Mouse (Mus musculus) brain, embryonic 14.5 days (tissue): ENCODE data around the gene Tmem221. TPM values are rescaled to one million over a fixed set of nuclear protein-coding genes. Genes with fewer than 3 reads are reported as not detected.

Experiments used
- DNase-seq: peaks from one replicate; pipeline ENCODE4 v3.0.0-alpha.2; 2011; ENCODE audit warnings: low read depth
- CTCF ChIP-seq: fragments of 200-500 bp; IDR thresholded peaks from 2 replicates; pipeline ENCODE4 v1.5.1; 2012; ENCODE audit warnings: inconsistent platforms, mild to moderate bottlenecking, moderate library complexity, borderline replicate concordance; ENCODE audit not compliant: insufficient read depth, insufficient read length; ENCODE audit errors: extremely low read depth
- POLR2A ChIP-seq: fragments of 200-500 bp; IDR thresholded peaks from 2 replicates; pipeline ENCODE4 v1.6.1; 2012; ENCODE audit warnings: mild to moderate bottlenecking, inconsistent platforms, borderline replicate concordance; ENCODE audit not compliant: poor library complexity, insufficient read depth, insufficient read length, severe bottlenecking; ENCODE audit errors: extremely low read depth
- polyA plus RNA-seq: library from polyadenylated mRNA; depleted of rRNA; stranded (reverse); fragments of >200 nt; gene quantifications from 2 replicates; pipeline ENCODE4 v1.2.3, GENCODE M21; 2012

Tmem221 gene
- polyA plus RNA-seq, 1 experiment = 0.07 TPM

DNA sequence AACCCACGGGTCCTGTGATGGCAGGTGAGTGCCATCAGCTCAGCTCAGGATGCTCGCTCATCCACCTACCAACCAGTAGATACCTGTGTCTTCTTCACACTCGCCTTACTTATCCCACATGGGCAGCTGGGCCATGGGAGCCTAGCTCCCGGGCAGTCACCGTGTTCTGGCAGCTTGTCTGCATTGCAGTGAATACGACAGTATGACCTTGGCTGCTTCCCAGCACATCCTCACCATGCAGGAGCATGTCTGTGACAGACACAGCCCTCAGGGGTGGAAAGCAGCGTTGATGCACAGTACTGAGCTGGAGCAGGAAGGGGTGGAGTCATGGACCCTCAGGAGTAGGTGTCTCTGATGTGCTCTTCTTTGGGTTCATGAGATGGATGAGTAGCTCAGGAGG lies 15.8 kb upstream of the Tmem221 start:
- no peak for TF ChIP-seq CTCF
- no peak for TF ChIP-seq POLR2A
- DNase-seq = no peak

DNA sequence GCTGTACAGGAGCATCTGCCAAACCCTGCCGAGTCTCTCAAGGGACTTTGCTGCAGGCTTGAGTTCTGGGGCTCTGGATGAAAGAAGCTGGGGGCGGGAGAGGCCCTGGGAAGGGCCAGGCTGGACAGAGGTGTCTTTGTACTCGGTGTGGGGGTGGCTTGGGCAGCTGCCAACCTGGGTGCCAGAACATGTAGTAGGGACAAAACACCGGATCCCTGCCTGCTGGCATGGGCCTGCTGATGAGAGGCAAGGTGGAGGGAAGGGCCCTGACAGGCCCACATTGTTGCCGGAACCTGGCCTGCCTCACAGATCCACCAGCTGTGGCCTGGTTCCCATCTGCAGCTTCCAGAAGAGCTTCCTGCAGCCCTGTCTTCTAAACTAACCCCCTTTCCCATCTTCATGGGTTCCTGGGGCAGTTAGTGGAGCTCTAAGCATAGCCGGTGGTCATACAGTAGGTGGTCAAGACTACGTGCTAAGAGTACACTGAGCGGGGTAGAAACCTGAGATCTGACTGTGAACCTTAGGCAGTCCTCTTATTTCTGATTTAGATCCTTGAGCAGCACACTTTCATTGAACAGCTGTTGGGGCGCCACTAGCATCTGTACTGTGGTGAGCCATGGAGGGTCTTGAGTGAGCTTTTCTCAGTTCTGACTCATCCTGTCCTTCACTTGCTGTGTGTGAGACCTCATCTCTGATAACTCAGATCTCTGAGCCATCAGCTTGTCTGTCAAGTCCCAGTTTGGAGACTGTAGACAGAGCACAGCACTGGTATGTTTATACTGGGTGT lies 14.4 kb upstream of the Tmem221 start:
- TF ChIP-seq POLR2A (no peak), CTCF (no peak)
- peak; percentile 95 for DNase-seq

DNA sequence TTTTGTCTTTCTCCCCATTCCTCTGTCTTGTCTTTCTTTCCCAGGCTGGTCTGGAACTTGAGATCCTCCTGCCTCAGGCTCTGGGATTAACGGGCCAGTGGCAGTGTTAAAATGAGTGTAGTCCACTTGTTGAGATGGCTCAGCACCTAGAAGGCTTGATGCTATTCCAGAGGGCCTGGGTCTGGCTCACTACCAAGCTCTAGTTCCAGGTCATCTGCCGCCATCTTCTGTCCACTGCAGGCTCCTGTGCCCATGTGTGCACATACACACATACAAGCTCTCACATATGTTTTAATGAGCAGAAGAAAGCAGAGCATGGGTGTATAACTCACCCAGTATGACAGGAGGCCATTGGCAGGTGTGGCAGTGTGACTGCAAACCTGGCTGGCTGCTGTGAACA lies 13.4 kb upstream of the Tmem221 start:
- DNase-seq = peak; percentile 31
- TF ChIP-seq CTCF (no peak), POLR2A (no peak)

DNA sequence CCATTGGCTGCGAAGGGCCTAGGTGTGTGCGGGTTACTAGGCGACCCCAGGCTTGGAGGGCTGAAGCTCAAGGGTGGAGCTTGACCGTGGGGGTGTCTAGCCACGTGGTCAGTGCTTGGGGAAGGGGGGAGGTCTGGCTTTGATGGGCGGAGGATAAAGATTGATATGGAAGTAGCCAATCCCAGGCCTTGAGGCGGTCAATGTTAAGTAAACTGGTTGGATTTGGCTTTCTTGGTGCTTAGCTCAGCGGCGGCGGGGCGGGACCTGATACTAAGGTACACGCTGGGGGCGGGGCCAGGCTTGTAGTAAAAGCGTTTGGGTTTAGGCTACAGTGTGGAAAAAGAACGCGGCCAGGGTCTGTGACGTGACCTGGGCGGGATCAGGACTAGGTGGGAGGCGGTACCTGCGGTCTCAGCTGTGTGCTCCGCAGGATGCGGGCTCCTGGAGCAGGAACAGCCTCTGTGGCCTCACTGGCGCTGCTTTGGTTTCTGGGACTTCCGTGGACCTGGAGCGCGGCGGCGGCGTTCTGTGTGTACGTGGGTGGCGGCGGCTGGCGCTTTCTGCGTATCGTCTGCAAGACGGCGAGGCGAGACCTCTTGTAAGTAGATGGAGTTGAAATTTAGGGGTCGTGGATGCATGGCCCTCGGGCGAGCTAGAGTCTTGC lies 11.8 kb upstream of the Tmem221 start:
- TF ChIP-seq CTCF = no peak
- TF ChIP-seq POLR2A = peak; percentile 27; the same call in 1 of the 2 replicates
- DNase-seq = peak; percentile 99

DNA sequence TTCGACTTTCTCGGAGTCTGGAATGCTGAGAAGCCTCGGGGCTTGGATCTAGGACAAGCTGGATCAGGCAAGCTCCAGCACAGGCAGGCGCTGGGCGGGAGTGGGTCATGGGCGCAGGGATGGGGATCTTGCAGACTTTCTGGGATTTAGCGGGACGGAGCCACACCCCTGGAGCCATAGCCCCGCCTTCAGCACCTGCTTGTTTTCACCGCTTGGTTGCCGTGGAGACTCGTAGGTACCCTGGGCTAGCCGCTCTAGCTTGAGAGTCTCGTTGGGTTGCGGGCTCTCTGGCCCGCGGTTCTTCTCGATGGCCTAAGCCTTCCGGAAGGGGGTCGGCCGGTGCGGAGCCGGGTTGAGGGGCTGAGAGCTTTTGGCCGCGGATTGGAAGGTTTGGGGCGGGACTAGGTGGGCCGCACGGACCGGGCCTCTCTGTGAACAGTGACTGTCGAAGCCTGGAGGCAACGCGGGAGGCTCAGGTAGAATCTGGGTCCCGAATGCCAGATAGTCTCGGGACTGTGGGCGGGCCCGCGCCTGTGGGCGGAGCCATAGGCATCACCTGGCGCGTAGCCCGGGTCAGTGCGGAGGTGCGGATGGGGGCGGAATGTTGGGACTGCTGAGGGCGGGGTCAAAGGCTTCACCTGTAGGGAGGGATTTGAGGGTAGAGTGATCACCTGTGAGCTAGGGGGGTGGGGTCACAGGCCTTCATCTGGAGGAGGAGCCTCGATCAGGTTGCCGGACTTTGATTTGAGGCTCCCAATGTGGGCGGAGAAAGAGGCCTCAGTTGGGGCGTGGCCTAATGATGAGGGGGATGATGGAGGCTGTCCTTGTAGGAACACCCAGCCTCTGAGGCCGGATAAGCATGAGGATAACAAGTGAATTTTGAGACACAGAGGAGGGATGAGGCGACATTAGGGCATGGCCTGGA lies 11.0 kb upstream of the Tmem221 start:
- DNase-seq = peak; percentile 97
- TF ChIP-seq POLR2A = no peak
- TF ChIP-seq CTCF = no peak

DNA sequence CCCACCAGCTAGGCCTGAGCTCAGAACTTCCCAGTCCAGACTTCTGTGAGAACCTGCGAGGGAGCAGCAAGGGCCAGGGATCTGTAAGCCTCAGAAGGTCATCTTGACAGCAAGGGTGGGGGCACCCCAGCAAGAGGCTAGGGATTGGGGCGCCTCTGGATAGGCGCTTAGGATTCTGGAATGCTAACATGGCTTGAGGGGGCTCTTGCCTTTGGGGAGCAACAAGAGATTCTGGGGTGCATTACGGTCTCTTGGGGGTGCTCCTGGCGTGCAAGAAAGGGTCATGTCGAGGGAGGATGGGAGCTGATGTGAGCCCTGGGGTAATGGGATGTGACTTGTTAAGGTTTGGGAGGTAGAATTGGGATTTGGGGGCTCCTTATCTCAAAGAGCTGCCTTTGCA lies 10.3 kb upstream of the Tmem221 start:
- TF ChIP-seq POLR2A = no peak
- no peak for TF ChIP-seq CTCF
- no peak for DNase-seq

DNA sequence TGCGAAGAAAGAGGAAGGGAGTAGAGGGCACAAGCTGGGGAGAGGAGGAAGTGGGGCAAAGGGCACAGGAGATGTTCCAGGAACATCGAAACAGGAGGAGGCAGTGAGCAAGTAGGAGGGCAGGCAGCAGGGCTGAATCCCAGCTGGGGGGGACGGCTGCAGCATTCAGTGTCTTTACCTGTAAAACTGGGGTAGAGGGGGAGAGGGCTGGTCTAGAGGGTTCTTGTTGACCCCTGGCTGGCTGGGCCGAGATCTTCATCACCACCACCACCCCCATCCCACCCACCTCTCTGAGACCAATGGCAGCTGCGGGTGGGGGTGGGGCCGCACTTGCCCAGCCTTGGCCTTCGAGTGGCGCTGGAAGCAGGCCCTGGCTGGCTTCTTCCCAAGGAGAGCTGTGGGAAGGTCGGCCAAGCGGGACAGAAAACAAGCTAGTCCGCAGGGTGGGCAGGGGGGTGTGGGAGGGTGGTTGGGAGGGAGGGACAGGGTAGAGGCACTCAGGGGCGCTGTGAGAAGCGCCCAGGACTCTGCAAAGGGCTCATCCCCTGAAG lies 9.8 kb upstream of the Tmem221 start, which contains the start of gene Slc27a1:
Gene Slc27a1, plus strand, starts transcription at position 496 of the 551 bp plus-strand sequence.
- TF ChIP-seq POLR2A = no peak
- TF ChIP-seq CTCF = no peak
- DNase-seq = peak; percentile 88

DNA sequence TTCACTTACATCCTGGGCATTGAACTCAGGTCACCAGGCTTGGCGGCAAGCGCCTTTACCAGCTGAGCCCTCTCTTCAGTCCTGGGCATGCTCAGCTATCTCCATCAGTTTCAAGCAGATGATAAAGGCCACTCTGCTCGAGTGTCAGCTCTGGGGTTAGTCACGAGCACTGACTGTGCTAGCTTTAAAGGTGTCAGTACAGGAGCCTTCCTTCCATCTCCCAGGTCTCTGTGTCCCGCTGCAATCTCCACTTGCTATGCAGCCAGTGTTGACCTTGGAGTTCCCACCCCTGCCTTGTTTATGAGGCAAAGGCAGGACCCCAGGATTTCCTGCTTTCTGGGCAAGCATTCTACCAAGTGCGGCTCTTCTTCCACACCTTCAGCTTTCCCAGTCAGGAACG lies 8.9 kb upstream of the Tmem221 start:
- TF ChIP-seq CTCF = no peak
- TF ChIP-seq POLR2A = no peak

DNA sequence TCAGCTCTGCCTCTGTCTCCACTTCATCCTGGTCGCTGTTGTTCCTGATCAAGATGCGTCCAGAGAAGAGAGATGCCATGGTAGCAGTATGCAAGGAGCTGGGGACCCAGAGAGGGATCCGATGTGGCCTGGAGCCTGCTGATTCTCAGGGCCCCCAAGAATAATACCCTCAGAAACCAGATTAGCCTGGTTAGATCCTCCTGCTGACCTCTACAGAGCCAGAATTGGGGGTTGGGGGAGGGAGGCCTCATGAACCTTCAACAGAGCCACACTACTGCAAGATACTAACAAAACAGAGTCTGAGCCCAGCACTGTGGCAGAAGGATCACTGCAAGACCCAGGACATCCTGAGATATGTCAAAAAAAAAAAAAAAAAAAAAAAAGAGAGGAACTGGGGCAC lies 7.8 kb upstream of the Tmem221 start, which contains the start of gene Nxnl1:
Gene Nxnl1, minus strand, starts transcription at position 101 of the 400 bp plus-strand sequence.
- no peak for DNase-seq
- no peak for TF ChIP-seq CTCF
- TF ChIP-seq POLR2A = no peak

More for the DNA sequence above, 8.9 kb upstream of the Tmem221 start:
- DNase-seq = no peak

DNA sequence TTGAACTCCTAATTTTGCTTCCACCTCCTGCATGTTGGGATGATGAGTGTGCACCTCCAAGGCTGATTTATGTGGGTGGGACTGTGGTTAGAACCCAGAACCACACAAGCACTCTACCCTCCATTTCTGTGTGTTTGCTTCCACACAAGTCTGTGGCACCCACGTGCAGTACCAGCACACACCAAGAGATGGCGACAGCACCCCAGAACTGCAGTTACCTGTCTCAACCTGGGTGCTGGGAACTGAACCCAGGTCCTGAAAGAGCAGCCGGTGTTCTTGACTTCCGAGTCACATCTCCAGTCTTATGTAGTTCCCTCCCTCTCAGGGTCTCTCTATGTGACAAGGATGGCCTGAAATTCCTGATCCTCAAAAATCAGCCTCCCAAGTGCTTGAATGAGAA lies 5.3 kb upstream of the Tmem221 start:
- TF ChIP-seq CTCF = peak; percentile 22; the same call in 1 of the 2 replicates
- TF ChIP-seq POLR2A = no peak
- no peak for DNase-seq
